Mouse (Mus musculus): ENCODE measurements at regions not wholly inside any gene's neighbourhood (a gene's known extent, or its start where the extent isn't known, plus 50 kb on each side); places are given as distances from the start of the nearest gene placed in this dataset.

DNA sequence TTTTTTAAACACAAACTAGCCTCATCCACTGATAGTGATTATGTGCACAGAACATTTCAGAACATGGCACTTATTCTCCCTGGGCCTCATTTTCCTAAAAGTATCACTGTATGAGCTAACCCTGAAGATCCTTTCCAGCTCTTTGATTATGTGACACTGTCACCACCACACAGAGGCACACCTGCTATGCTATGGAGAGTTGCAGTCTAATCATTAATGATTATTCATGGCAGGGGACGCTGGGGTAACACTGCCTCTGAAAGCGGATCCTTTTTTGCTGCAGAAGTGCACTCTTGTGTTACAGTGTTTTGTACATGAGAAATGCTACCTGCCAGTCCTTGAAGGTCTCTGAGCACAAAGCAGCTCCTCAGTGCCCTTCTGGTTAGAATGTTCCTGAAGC lies 615.3 kb upstream of the Fbxo33 start:
- DNase-seq (ENCODE audit: extremely low spot score), result no peak

GRCm38 (mm10) chr12:59822918-59823317 lies 603.4 kb upstream of the Fbxo33 start:
- no peak for DNase-seq (ENCODE audit: extremely low spot score)

GRCm38 (mm10) chr12:59822435-59822834 lies 602.9 kb upstream of the Fbxo33 start:
- DNase-seq (ENCODE audit: extremely low spot score), result no peak

DNA sequence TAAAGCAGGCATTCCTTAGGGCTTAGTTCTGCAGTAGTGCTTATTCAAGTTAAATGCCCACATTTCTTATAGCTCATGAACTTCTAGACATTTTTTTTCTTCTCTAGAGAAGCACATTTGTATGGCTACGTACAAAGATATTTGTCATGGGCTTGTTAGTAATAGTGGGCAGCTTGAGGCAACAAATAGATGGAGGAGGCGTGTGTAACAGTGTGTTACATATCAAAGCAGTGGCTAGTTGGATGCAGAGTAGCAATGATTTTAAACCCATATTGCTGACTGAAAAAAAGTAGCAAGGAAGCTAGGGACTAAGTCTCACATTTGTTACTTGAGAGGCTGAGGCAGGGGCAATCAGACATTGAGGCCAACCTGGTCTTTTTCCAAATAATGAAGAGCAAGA lies 602.2 kb upstream of the Fbxo33 start:
- no peak for DNase-seq (ENCODE audit: extremely low spot score)

GRCm38 (mm10) chr12:59815965-59816364 lies 596.4 kb upstream of the Fbxo33 start:
- DNase-seq (ENCODE audit: extremely low spot score), result no peak

DNA sequence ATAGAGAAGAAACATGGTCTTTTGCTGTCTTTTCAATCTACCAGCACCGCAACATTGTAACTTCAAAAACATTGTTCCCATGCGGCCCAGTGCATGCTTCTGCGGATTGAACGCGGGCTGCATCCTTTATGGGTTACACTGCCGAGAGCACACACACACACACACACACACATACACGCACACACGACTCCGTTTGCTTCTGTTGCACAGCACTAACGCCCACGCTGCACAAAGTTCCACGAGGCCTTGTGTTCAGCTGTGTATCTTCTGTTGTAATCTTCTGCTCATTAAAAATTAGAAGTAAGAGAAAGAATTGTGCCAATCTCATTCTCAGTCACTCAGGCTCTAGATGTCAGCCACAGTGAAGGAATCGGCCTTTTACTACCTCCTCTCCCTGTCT lies 594.8 kb upstream of the Fbxo33 start:
- DNase-seq (ENCODE audit: extremely low spot score), result no peak

DNA sequence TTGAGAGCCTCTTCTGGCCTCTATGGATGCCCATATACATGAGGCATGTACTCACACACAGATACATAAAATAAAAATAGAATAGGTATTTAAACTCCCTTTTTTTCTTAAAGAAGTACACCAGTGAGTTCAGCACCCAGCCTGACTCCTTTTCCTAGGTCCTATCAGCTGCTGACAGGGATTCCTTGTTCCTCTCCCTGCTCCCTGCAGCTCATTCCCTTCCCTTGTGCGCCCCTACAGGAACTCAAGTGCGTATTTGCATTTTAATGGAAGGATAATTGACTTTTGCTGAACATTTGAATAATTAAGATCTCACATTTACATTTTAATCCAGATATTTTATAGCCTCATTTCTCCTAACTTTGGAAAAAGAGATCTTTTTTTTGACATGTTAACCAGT lies 589.7 kb upstream of the Fbxo33 start:
- DNase-seq (ENCODE audit: extremely low spot score), result no peak

DNA sequence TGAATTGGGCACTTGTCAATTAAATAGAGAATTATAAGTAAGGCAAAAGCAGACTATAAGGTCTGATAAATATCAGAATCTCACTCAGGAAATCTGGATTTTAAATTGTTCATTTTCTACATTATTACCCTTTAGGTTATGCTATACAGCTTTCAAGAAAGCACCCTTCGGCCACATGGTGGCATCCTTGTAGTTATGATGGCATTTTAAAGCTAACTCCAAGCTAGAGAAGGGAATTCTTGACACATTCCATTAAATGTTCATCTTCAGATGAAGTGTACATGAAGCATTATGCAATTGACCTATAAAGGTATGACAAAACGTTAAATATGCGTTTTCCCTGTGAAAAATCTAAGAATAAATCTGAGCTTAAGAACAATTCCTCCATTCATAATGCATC lies 578.5 kb upstream of the Fbxo33 start:
- DNase-seq (ENCODE audit: extremely low spot score), result no peak

DNA sequence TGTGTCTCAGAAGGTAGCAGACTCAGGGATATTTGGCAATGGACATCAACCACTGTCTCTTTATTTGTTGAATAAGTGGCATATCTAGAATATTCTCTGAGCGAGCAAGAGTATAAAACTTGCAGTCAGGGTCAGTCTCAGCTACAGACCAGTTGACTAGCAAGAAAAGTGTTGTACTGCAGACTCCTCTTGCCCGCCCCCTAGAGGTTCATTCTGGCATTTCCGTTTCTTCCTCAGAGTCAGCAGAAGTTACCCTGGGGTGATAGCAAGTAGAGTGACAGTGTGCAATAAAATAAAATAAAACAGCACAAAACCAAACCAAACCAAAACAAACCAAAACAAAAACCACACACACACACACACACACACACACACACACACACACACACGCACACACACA lies 571.9 kb upstream of the Fbxo33 start:
- peak; percentile 12 for DNase-seq (ENCODE audit: extremely low spot score)

- DNase-seq (ENCODE audit: extremely low spot score), result no peak
These were observed 567.3 kb upstream of the Fbxo33 start for GRCm38 (mm10) chr12:59786831-59787230.

- no peak for DNase-seq (ENCODE audit: extremely low spot score)
These were observed 551.5 kb upstream of the Fbxo33 start for GRCm38 (mm10) chr12:59770980-59771379.

DNA sequence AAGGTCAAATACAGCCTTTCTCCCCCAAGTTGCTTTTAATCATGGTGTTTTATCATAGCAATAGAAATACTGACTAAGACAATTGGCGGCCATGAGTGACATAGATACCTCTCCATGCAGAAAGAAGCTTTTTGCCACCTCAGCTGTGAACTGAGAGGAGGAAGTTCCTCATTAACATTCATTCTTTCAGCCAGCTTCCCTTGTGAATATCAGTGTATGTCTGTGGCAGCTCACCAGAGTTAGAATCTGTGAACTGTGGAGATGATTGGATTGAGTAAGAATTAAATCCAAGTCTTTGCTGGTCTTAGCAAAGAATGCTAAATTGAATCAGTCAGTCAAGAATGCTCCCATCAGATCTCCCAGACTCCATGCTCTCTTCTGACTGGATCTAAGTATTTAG lies 542.7 kb upstream of the Fbxo33 start:
- DNase-seq (ENCODE audit: extremely low spot score), result no peak

GRCm38 (mm10) chr12:59744768-59745167 lies 525.2 kb upstream of the Fbxo33 start:
- DNase-seq (ENCODE audit: extremely low spot score), result no peak

- no peak for DNase-seq (ENCODE audit: extremely low spot score)
These were observed 523.7 kb upstream of the Fbxo33 start for GRCm38 (mm10) chr12:59743211-59743610.

DNA sequence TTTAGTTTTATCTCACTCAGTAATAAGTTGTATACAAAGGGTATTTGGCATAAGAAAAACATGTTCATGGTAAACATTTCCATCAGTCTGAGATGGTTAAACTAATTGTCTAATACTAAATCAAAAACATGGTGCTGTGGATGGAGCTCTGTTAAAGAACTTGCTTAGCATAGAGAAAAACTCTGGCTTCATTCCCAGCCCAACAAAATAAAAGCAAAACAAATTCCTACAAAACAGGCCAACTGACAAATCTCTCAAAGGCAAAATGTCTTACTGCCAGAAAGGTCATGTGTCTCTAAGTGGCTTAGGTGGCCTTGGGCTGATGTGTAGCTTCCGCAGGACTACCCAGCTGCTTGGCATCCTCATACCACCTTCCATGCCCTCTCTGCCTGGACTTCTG lies 505.4 kb upstream of the Fbxo33 start:
- DNase-seq (ENCODE audit: extremely low spot score), result no peak

- DNase-seq (ENCODE audit: extremely low spot score), result no peak
These were observed 503.1 kb upstream of the Fbxo33 start for GRCm38 (mm10) chr12:59722471-59723182.

- no peak for DNase-seq (ENCODE audit: extremely low spot score)
These were observed 493.7 kb upstream of the Fbxo33 start for GRCm38 (mm10) chr12:59713216-59713615.

GRCm38 (mm10) chr12:59683235-59683634 lies 463.7 kb upstream of the Fbxo33 start:
- DNase-seq (ENCODE audit: extremely low spot score), result no peak

DNA sequence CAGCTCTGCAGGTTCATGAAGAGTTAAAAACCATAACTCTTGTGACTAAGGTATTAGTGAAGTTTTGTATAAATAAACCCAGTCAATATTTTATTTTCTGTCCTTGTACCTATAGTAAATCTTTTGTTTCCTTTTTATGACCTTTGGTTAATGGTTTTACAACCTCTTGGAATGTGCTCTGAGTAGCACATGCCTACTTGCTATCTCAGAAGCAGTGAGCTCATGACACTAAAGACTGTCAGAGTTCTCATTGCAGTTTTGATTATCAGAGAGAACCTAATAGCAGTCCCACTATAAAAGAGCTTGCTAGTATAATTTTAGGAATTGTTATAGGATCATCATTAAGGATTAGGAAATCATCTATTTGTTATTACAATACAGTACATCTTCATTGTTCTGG lies 443.6 kb upstream of the Fbxo33 start:
- DNase-seq (ENCODE audit: extremely low spot score), result no peak

- DNase-seq (ENCODE audit: extremely low spot score), result no peak
These were observed 411.2 kb upstream of the Fbxo33 start for GRCm38 (mm10) chr12:59630678-59631077.

- DNase-seq (ENCODE audit: extremely low spot score), result no peak
These were observed 403.6 kb upstream of the Fbxo33 start for GRCm38 (mm10) chr12:59623147-59623546.

GRCm38 (mm10) chr12:59621132-59621531 lies 401.6 kb upstream of the Fbxo33 start:
- DNase-seq (ENCODE audit: extremely low spot score), result no peak

DNA sequence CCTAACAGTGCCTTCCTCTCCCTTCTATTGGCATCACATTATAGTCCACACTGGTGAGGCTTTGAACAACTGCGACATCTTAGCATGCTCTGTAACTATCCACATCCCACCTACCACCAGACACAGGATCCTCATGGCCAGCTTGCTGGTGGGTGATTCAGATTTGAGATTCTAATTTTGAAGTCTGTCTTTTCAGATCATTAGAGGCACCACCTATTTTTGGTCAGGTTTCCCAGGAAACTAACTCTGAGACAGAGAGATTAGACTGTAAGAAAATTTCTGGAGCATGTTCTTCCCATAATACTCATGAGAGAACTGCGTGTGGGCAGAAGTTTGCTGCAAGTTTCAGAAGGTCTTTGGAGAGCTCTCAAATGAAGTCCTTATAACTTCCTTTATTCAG lies 400.8 kb upstream of the Fbxo33 start:
- no peak for DNase-seq (ENCODE audit: extremely low spot score)

- DNase-seq (ENCODE audit: extremely low spot score), result no peak
These were observed 396.6 kb upstream of the Fbxo33 start for GRCm38 (mm10) chr12:59616075-59616474.
